Mouse (Mus musculus) spleen, adult 2 months (tissue): ENCODE data around the gene Ulk3.

Source experiments
- CTCF ChIP-seq: fragments of 200-500 bp; IDR thresholded peaks from 2 replicates; pipeline ENCODE4 v1.5.1; 2011; ENCODE audit warnings: mild to moderate bottlenecking, inconsistent platforms; ENCODE audit not compliant: insufficient read depth, insufficient read length, insufficient replicate concordance; ENCODE audit errors: extremely low read depth
- POLR2A ChIP-seq: fragments of 200-500 bp; IDR thresholded peaks from 2 replicates; pipeline ENCODE4 v1.6.1; 2011; ENCODE audit warnings: low read depth, low read length, inconsistent platforms

GRCm38 (mm10) chr9:57575577-57575976, 13.7 kb upstream of the Ulk3 start:
- TF ChIP-seq POLR2A (no peak), CTCF (no peak)
